Mouse (Mus musculus) small intestine, adult 2 months (tissue): ENCODE measurements around the gene Gpr18.

Experiments used
- CTCF ChIP-seq: fragments of 200-500 bp; IDR thresholded peaks from 2 replicates; pipeline ENCODE4 v1.5.1; 2012; ENCODE audit warnings: low read depth, mild to moderate bottlenecking, control low read depth, inconsistent platforms, low read length, moderate library complexity, mixed read lengths; ENCODE audit not compliant: insufficient replicate concordance, insufficient read length; ENCODE audit errors: extremely low read depth
- POLR2A ChIP-seq: fragments of 200-500 bp; IDR thresholded peaks from 2 replicates; pipeline ENCODE4 v1.6.1; 2012; ENCODE audit warnings: low read depth, mild to moderate bottlenecking, control low read depth, inconsistent platforms, low read length, moderate library complexity

GRCm38 (mm10) chr14:121929243-121929951 is 13.8 kb upstream of the Gpr18 start:
- no peak for TF ChIP-seq CTCF
- no peak for TF ChIP-seq POLR2A
